Comparison of ENCODE assay signal across 14 mouse cellular contexts in genomic region chr3:116831324-116831723, GRCm38 (mm10). TPM values are rescaled to one million over a fixed set of nuclear protein-coding genes. Genes with fewer than 3 reads are reported as not detected.
DNase-seq lines count a peak whose midpoint lies in the region; ATAC-seq and TF ChIP-seq lines count a peak whose summit lies in the region.
"Had no signal": no experiment of that assay in that cellular context is flagged by ENCODE, and none has a peak within 500 bp of the region (broad histone marks: within the 10 kb centered on the region; RNA-seq: fewer than 3 reads in every experiment).

No protein-coding gene starts in this region.

- H3K27ac ChIP-seq in intestine, postnatal 0 days (ENCODE audit: low read depth, low read length): no peak overlapping the region
- H3K27ac ChIP-seq in intestine, embryonic 15.5 days: no peak overlapping the region
- H3K27ac ChIP-seq in MEL (ENCODE audit: control insufficient read depth, low read depth, low read length): no peak overlapping the region
- H3K27ac ChIP-seq: lung, embryonic 15.5 days had no signal

- no peaks in the 10 kb centered on the region for H3K9me3 ChIP-seq in intestine, postnatal 0 days (ENCODE audit: control insufficient read depth)
- no peaks in the 10 kb centered on the region for H3K9me3 ChIP-seq in intestine, embryonic 15.5 days
- H3K9me3 ChIP-seq in MEL (replicated peaks; ENCODE audit: insufficient read depth, low read length): no peaks in the 10 kb centered on the region
- H3K9me3 ChIP-seq: lung, embryonic 15.5 days had no signal

- TF ChIP-seq EP300 in MEL (IDR thresholded peaks at IDR 0.05; ENCODE audit: low read depth in 1 of 2, low read length in 2 of 2): no peak

- no peak overlapping the region for H3K4me2 ChIP-seq in intestine, postnatal 0 days (replicated peaks; ENCODE audit: low read depth)
- no peak overlapping the region for H3K4me2 ChIP-seq in intestine, embryonic 15.5 days (replicated peaks)
- H3K4me2 ChIP-seq: liver, embryonic 11.5 days; lung, embryonic 15.5 days had no signal

- TF ChIP-seq POLR2A in MEL (IDR thresholded peaks at IDR 0.05; ENCODE audit: control insufficient read depth in 1 of 2, insufficient read depth in 1 of 2, low read depth in 1 of 2, low read length in 2 of 2, poor library complexity in 1 of 2): no peak

- no peaks in the 10 kb centered on the region for H3K36me3 ChIP-seq in intestine, postnatal 0 days (ENCODE audit: control insufficient read depth, insufficient read depth)
- no peaks in the 10 kb centered on the region for H3K36me3 ChIP-seq in intestine, embryonic 15.5 days
- no peaks in the 10 kb centered on the region for H3K36me3 ChIP-seq in MEL (ENCODE audit: control insufficient read depth in 1 of 2, insufficient read depth in 2 of 2, low read length in 2 of 2)
- H3K36me3 ChIP-seq: lung, embryonic 15.5 days had no signal

- 0 out of 2 replicates have a peak, but pooled peaks have one; percentile 6 for TF ChIP-seq CTCF in intestine, postnatal 0 days (IDR thresholded peaks at IDR 0.05; ENCODE audit: low read depth)
- TF ChIP-seq CTCF in MEL (IDR thresholded peaks at IDR 0.05 in 2 of 3, conservative IDR thresholded peaks at IDR 0.05 in 1 of 3; ENCODE audit: control insufficient read depth in 1 of 3, insufficient read depth in 1 of 3, low read depth in 2 of 3, low read length in 3 of 3, poor library complexity in 1 of 3, severe bottlenecking in 1 of 3): no peak

- WGBS in intestine, postnatal 0 days: 76% methylated on average over 5 of the region's 5 CpGs
- 63% methylated on average over 5 of the region's 5 CpGs for WGBS in intestine, embryonic 15.5 days

- TF ChIP-seq RAD21 in MEL (IDR thresholded peaks at IDR 0.05; ENCODE audit: low read depth, low read length): no peak

- H3K4me1 ChIP-seq in intestine, postnatal 0 days (replicated peaks; ENCODE audit: control insufficient read depth, insufficient read depth, low read length): no peaks in the 10 kb centered on the region
- H3K4me1 ChIP-seq in intestine, embryonic 15.5 days (replicated peaks): no peaks in the 10 kb centered on the region
- no peaks in the 10 kb centered on the region; a peak in 1 of 4 replicates for H3K4me1 ChIP-seq in MEL (ENCODE audit: control insufficient read depth in 1 of 2, insufficient read depth in 2 of 2, low read length in 2 of 2)
- H3K4me1 ChIP-seq: lung, embryonic 15.5 days had no signal

- no peak for ATAC-seq in intestine, postnatal 0 days
- ATAC-seq in intestine, embryonic 15.5 days: no peak
- no peak for ATAC-seq in erythroblast, adult 5-6 weeks (replicated peaks; ENCODE audit: low FRiP score, poor library complexity, severe bottlenecking)
- ATAC-seq: hindbrain, embryonic 16.5 days had no signal

- no peaks in the 10 kb centered on the region for H3K79me2 ChIP-seq in MEL (ENCODE audit: control insufficient read depth, insufficient read depth, low read length, poor library complexity)

- H3K9ac ChIP-seq in intestine, postnatal 0 days (ENCODE audit: low read depth, low read length): no peak overlapping the region
- no peak overlapping the region for H3K9ac ChIP-seq in intestine, embryonic 15.5 days
- no peak overlapping the region for H3K9ac ChIP-seq in MEL (ENCODE audit: control insufficient read depth, low read depth, low read length, poor library complexity, severe bottlenecking)
- H3K9ac ChIP-seq: lung, embryonic 15.5 days had no signal

- peak; percentile 36 for DNase-seq in gastrocnemius, postnatal 25 days
- DNase-seq in gastrocnemius, postnatal 4 days (ENCODE audit: low spot score in 2 of 2): no peak
- DNase-seq in MEL (ENCODE audit: low read depth, low spot score): peak; percentile 28
- peak; percentile 12 for DNase-seq in MN1 (ENCODE audit: low spot score)
- DNase-seq: cerebellum, postnatal 36 days; layer of hippocampus, postnatal 36 days; right cerebral cortex, adult 18-20 months; thymus, adult 2 months had no signal

- H3K27me3 ChIP-seq in intestine, postnatal 0 days (replicated peaks; ENCODE audit: control insufficient read depth, insufficient read depth, low read length): no peaks in the 10 kb centered on the region
- H3K27me3 ChIP-seq in intestine, embryonic 15.5 days (replicated peaks): no peaks in the 10 kb centered on the region
- peaks cover 0 to 5% of the 10 kb centered on the region in 2 experiments; a peak in 1 of 4 replicates for H3K27me3 ChIP-seq in MEL (ENCODE audit: control insufficient read depth in 1 of 2, insufficient read depth in 2 of 2, low read length in 2 of 2)
- H3K27me3 ChIP-seq: lung, embryonic 15.5 days had no signal

- H3K4me3 ChIP-seq in intestine, postnatal 0 days (ENCODE audit: low read depth, low read length): no peak overlapping the region
- H3K4me3 ChIP-seq in intestine, embryonic 15.5 days (replicated peaks): no peak overlapping the region
- no peak overlapping the region for H3K4me3 ChIP-seq in MEL (ENCODE audit: control insufficient read depth in 1 of 2, insufficient read depth in 1 of 2, low read depth in 2 of 2, low read length in 2 of 2)
- H3K4me3 ChIP-seq: lung, embryonic 15.5 days had no signal

TF ChIP-seq in MEL, 35 proteins besides CTCF, POLR2A, EP300 and RAD21:
- TF ChIP-seq HCFC1 (IDR thresholded peaks at IDR 0.05; ENCODE audit: low read depth, low read length) (no peak), E2F4 (IDR thresholded peaks at IDR 0.05; ENCODE audit: borderline replicate concordance, low read depth, low read length) (no peak), POLR2AphosphoS5 (IDR thresholded peaks at IDR 0.05; ENCODE audit: borderline replicate concordance, low read depth, low read length) (no peak), GATA1 (IDR thresholded peaks at IDR 0.05; ENCODE audit: low read depth, low read length) (no peak), MYC (IDR thresholded peaks at IDR 0.05; ENCODE audit: low read depth, low read length) (no peak), TAL1 (IDR thresholded peaks at IDR 0.05; ENCODE audit: low read length) (no peak), CHD1 (IDR thresholded peaks at IDR 0.05; ENCODE audit: low read depth, low read length) (no peak), ZKSCAN1 (IDR thresholded peaks at IDR 0.05; ENCODE audit: low read depth, low read length) (no peak), USF1 (IDR thresholded peaks at IDR 0.05; ENCODE audit: low read depth, low read length) (no peak)

RNA-seq across cellular contexts. Expression of gene Agl, which starts 23.4 kb away (rescaled TPM):
- 100 to 1,000 TPM; 558 to 691 TPM for total RNA-seq in gastrocnemius, postnatal 25 days (2021)
- total RNA-seq in gastrocnemius, postnatal 4 days (2021): 100 to 1,000 TPM; 272 to 307 TPM
- polyA plus RNA-seq in intestine, postnatal 0 days (2015; fragmentation: Nextera tagmentation; extraction: Ambion mirVana): 6.3 and 6.9 TPM in 2 replicates
- polyA plus RNA-seq in intestine, embryonic 15.5 days (2015; fragmentation: Nextera tagmentation; extraction: Ambion mirVana): 12.1 and 12.2 TPM in 2 replicates
- 4.6 and 5.6 TPM in 2 replicates for total RNA-seq in MEL (2012; rRNA removed)
- polyA plus RNA-seq in MEL (2012; ENCODE audit: insufficient read depth in 1 of 2, insufficient read length in 2 of 2, low read depth in 1 of 2, low replicate concordance in 2 of 2, missing spikeins in 1 of 2): 10 to 100 TPM; 11.9 to 21.1 TPM
- total RNA-seq in erythroblast, adult 5-6 weeks (2015; ENCODE audit: low replicate concordance): 3.3 and 4.4 TPM in 2 replicates
- total RNA-seq in erythroblast, adult 5-6 weeks (2017; ENCODE audit: low replicate concordance): 3.9 and 4.2 TPM in 2 replicates

RNA-seq across cellular contexts. Expression of gene Frrs1, which starts 27.9 kb away (rescaled TPM):
- 1 to 10 TPM; 3.7 to 4.2 TPM for total RNA-seq in gastrocnemius, postnatal 25 days (2021)
- 1 to 10 TPM; 1.3 to 1.5 TPM for total RNA-seq in gastrocnemius, postnatal 4 days (2021)
- polyA plus RNA-seq in intestine, postnatal 0 days (2015; fragmentation: Nextera tagmentation; extraction: Ambion mirVana): 18.6 and 18.9 TPM in 2 replicates
- 36.6 and 39.0 TPM in 2 replicates for polyA plus RNA-seq in intestine, embryonic 15.5 days (2015; fragmentation: Nextera tagmentation; extraction: Ambion mirVana)
- 78.5 and 88.3 TPM in 2 replicates for total RNA-seq in MEL (2012; rRNA removed)
- polyA plus RNA-seq in MEL (2012; ENCODE audit: insufficient read depth in 1 of 2, insufficient read length in 2 of 2, low read depth in 1 of 2, low replicate concordance in 2 of 2, missing spikeins in 1 of 2): 100 to 1,000 TPM in 1 of 2 experiments, 10 to 100 TPM in 1; 84.6 to 625 TPM
- total RNA-seq in erythroblast, adult 5-6 weeks (2015; ENCODE audit: low replicate concordance): 6.5 and 11.3 TPM in 2 replicates
- total RNA-seq in erythroblast, adult 5-6 weeks (2017; ENCODE audit: low replicate concordance): 5.6 and 9.5 TPM in 2 replicates

Comparison
In these comparisons a context has a peak if more than half of its experiments do, and no peak if none do; other contexts are left out.
1. DNase-seq: peak in gastrocnemius, postnatal 25 days (single experiment), MEL (single experiment) and MN1 (single experiment); none in gastrocnemius, postnatal 4 days (0 of 2).
2. RNA of gene Agl, which starts 23.4 kb away (total RNA-seq): 558 to 691 TPM in gastrocnemius, postnatal 25 days and 272 to 307 TPM in gastrocnemius, postnatal 4 days; 4.6 to 5.6 TPM in MEL and 3.3 to 4.4 TPM in erythroblast, adult 5-6 weeks; every median in the first group is over 10 times any median in the second.